Mouse (Mus musculus): ENCODE results near the gene Ldb2.

Ldb2 gene

GRCm38 (mm10) chr5:44494133-44494532, 305.3 kb downstream of the Ldb2 start:
- ChIA-PET CTCF (no interaction called here), POLR2A (interaction anchor here in 1 of 4 experiments (0.5 to 1.1 kb wide), 2 partner anchors 53 to 622 kb away, joined by 3 to 5 read pairs; no protein-coding TSS in a partner anchor)

DNA sequence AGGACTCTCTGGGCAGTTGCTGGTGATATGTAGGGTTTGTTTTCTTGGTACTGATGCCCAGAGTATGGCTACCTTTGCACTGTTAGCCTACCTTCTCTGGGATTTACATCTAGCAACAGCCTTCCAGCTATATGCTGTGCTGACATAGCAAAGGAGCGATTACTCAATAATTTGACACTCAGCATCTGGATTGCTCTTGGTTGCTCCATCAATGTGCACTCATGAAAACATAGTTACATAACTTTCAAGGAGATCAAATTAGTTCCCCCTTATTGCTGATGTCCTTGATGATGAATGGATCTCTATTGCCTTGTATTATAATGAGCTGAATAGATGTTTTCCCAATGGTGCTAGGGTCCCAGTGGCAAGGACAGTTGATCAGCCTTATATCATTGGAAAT, 308.0 kb downstream of the Ldb2 start:
- POLR2A ChIA-PET: no interaction called here
- CTCF ChIA-PET: no interaction called here

GRCm38 (mm10) chr5:44490462-44490861, 309.0 kb downstream of the Ldb2 start:
- CTCF ChIA-PET: no interaction called here

DNA sequence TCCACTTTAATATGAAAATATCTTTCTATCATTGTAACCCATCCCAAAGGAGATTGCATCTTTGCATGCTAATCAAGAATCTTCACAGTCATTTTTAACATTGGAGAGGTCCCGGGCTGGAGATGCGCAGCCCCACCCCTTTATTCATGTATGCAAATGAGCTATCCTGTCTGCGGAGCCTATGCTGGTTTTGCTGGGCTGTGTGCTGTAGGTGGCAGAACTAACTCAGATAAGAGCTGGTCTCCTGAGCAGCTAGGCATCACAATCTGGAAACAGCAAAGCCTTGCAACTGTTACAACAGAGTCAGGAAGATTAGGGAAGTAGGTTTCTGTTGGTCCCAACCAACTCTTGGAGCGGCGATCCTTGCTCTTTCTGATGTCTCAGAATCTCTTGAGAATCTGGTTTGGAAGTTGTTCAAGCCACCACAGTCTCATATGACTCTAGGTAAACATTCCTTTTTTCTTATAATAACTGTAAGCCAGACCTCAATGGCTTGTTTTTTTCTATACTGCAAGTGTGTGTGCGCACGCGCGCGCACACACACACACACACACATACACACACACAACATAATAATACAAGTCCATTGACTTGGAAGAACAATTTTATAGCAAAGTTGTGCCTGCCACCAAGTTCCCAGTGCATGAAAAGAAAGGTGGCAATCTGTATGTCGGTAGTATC, 315.9 kb downstream of the Ldb2 start:
- ChIA-PET POLR2A (no interaction called here), CTCF (no interaction called here)

More at GRCm38 (mm10) chr5:44490462-44490861, 309.0 kb downstream of the Ldb2 start:
- POLR2A ChIA-PET: no interaction called here

GRCm38 (mm10) chr5:44481406-44481805, 318.1 kb downstream of the Ldb2 start:
- POLR2A ChIA-PET: interaction anchor here in 1 of 4 experiments (0.6 kb wide), 1 partner anchor 51 kb away, joined by 4 read pairs; no protein-coding TSS in a partner anchor

GRCm38 (mm10) chr5:44476356-44476755, 323.1 kb downstream of the Ldb2 start:
- CTCF ChIA-PET: no interaction called here
- POLR2A ChIA-PET: no interaction called here

More at GRCm38 (mm10) chr5:44481406-44481805, 318.1 kb downstream of the Ldb2 start:
- CTCF ChIA-PET: no interaction called here

DNA sequence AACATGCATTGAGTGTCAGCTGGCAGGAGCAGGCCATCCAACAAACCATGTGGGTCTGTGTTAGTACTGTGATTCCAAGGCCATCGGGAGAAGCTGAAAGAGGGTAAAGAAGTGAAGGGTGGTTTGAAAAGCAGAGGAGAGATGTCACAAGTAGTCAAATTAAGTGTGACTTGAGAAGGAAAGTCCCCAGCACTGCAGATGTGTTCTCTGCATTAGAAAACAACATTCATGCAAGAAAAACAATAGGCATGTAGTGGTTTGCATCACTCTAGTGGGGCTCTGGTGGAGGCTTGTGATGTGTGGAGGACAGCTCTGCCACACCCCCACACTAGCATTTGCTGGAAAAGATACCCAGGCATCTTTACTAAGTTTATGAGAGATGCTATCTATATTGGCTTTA, 323.9 kb downstream of the Ldb2 start:
- ChIA-PET CTCF (no interaction called here), POLR2A (no interaction called here)

GRCm38 (mm10) chr5:44473857-44474762, 325.4 kb downstream of the Ldb2 start:
- ChIA-PET POLR2A (no interaction called here), CTCF (interaction anchor here in 1 of 4 experiments (0.7 kb wide), 1 partner anchor 372 kb away, joined by 3 read pairs; the partner anchor contains the start of gene Prom1)

DNA sequence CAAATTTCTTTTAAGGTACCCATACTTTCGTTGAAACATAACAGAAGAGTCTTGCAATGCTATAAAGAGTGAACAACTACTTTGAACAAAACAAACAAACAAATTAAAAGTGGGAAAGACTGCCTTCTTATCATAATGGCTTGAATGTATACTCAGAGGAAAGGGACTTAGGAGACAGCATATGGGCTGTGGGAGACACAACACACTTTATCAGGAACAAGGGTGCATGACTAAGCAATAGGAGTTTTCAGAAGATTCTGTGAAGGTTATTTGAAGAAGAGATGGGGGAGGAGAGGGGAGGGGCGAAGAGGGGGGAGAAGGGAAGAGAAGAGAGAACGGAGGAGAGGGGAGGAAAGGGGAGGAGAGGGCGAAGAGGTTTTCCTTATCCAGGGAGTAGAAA, 334.2 kb downstream of the Ldb2 start:
- POLR2A ChIA-PET: no interaction called here
- CTCF ChIA-PET: no interaction called here
